Mouse (Mus musculus) thymus, adult 2 months (tissue): ENCODE results near the gene Fam207a. TPM values are rescaled to one million over a fixed set of nuclear protein-coding genes. Genes with fewer than 3 reads are reported as not detected.

Source experiments
- DNase-seq: peaks from one replicate; pipeline ENCODE4 v3.0.0; 2021
- H3K27ac ChIP-seq: fragments of 200-500 bp; 2 replicates; pipeline ENCODE4 v1.5.1; 2012; ENCODE audit warnings: low read length, control low read depth; ENCODE audit not compliant: control insufficient read depth, insufficient read depth
- H3K27me3 ChIP-seq: fragments of 200-500 bp; 2 replicates; pipeline ENCODE4 v1.6.1; 2012; ENCODE audit warnings: mild to moderate bottlenecking, low read length, moderate library complexity, mixed read lengths; ENCODE audit not compliant: control insufficient read depth, insufficient read depth
- H3K36me3 ChIP-seq: fragments of 200-500 bp; 2 replicates; pipeline ENCODE4 v1.6.1; 2012; ENCODE audit warnings: mild to moderate bottlenecking, low read length, moderate library complexity; ENCODE audit not compliant: control insufficient read depth, insufficient read depth
- H3K4me1 ChIP-seq: fragments of 200-500 bp; replicated peaks from 2 replicates; pipeline ENCODE4 v1.6.1; 2012; ENCODE audit warnings: low read length; ENCODE audit not compliant: control insufficient read depth, insufficient read depth
- H3K4me3 ChIP-seq: fragments of 200-500 bp; 2 replicates; pipeline ENCODE4 v1.5.1; 2012; ENCODE audit warnings: mild to moderate bottlenecking, low read length, control low read depth, moderate library complexity; ENCODE audit not compliant: control insufficient read depth, insufficient read depth
- CTCF ChIP-seq: fragments of 200-500 bp; IDR thresholded peaks from 2 replicates; pipeline ENCODE4 v1.5.1; 2012; ENCODE audit warnings: mild to moderate bottlenecking, control low read depth, low read length, moderate library complexity, borderline replicate concordance; ENCODE audit not compliant: control insufficient read depth, poor library complexity, insufficient read depth; ENCODE audit errors: extremely low read depth
- POLR2A ChIP-seq: fragments of 200-500 bp; IDR thresholded peaks from 2 replicates; pipeline ENCODE4 v1.6.1; 2012; ENCODE audit warnings: mild to moderate bottlenecking, low read length, control low read depth, moderate library complexity; ENCODE audit not compliant: control insufficient read depth, poor library complexity, insufficient read depth; ENCODE audit errors: extremely low read depth
- WGBS: fragments of 180-500 bp; shearing (Covaris S2); methylation state at CpG from one replicate; pipeline ENCODE4 v1.1.7; 2018; 5-methylcytosine and 5-hydroxymethylcytosine counted together
- polyA plus RNA-seq: library from polyadenylated mRNA; depleted of rRNA; stranded (reverse); fragments of >200 nt; gene quantifications from 2 replicates; pipeline ENCODE4 v1.2.3, GENCODE M21; 2012; rRNA removed

The Fam207a gene
- polyA plus RNA-seq, 1 experiment, result 52.4 TPM

DNA sequence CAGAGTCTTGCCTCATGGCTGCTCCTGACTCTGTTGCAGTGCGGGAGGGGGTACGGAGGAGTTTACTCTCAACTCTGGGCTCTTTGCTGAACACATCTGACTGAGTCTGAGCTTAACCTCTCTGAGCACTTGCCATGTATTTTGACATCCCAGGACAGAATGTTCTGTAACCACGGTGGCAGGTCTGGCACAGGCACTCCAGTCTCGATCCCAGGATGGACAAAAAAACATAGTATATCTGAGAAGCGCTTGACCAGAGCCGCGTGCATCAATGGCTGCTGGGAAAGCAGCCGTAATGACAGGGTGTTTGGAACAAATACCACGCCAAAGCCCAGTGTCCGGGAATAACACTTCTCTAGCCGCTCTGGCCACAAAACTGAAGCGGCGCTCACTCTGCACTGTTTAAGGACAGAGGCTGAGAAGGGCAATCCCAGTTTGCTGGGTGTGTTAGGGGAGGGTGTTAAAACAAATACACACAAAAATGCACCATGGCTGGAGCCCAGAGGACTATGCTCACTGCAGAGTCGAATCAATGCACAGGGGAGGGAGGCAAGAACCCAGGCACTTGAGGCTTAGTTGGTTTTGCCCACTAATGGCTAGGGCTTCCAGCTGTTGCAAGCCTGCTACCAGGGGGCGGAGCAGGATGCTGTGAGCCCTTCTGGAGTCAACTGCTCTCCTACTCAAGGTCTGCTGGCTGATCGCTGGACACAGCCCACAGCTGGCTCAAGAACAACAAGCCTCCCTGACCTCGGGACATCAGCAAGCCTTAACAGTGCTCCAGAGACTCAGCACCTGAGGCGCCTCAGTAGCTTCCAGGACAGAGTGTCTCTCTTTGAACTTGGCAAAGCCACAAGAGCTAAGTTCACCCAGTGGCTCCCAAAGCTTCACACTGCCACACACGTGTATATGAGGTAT is 74.5 kb downstream of the Fam207a start:
- no peaks in the 10 kb centered on the region for H3K36me3 ChIP-seq
- no peak overlapping the region for H3K27ac ChIP-seq
- no peaks in the 10 kb centered on the region for H3K27me3 ChIP-seq
- WGBS, result 70% methylated on average over 19 of the region's 19 CpGs
- no peak overlapping the region for H3K4me3 ChIP-seq
- H3K4me1 ChIP-seq, result no peaks in the 10 kb centered on the region
- no peak for DNase-seq
- no peak for TF ChIP-seq CTCF
- TF ChIP-seq POLR2A, result no peak

DNA sequence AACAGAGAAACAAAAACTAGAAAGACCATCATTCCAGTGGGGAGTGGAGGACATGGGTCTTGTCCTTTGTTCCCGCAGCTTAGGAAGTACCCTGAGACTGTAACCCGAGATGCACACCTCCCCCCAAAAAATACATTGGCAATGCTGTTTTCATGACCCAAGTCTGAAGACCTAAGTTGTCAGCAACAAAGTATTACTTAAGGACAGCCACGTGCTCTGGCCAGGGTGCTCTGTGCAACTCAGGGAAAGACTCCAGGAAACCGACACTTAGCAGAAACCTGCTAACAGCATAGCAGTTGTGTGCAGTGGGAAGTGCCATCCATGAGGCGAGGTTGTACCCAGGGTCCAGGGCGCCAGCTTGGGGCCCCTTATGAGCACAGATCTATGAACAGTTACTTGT is 75.3 kb downstream of the Fam207a start:
- Histone ChIP-seq H3K27me3 (no peaks in the 10 kb centered on the region), H3K4me1 (no peaks in the 10 kb centered on the region), H3K36me3 (no peaks in the 10 kb centered on the region), H3K4me3 (no peak overlapping the region), H3K27ac (no peak overlapping the region)
- no peak for TF ChIP-seq CTCF
- no peak for TF ChIP-seq POLR2A
- DNase-seq, result no peak
- WGBS, result 49% methylated on average over 6 of the region's 6 CpGs

DNA sequence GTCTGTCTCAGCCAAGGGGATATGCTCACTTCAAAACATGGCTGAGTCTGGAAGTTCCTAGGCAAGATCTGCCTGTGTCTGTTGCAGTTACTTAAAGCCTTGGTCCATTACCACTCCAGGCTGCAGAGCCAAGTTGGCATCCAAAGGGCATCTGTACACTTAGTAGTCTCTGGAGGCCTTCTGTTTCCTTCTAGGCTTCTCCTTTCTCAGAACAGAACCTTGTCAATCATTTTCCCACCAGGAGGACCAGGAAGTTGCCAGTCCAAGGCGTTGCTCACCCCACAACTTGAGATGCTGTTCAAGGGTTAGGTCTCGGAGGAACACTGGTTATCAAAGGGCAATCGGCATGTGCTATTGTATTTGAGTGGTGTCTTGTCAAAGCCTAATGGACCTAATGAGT is 76.6 kb downstream of the Fam207a start:
- H3K27me3 ChIP-seq, result no peaks in the 10 kb centered on the region
- H3K4me3 ChIP-seq, result no peak overlapping the region
- H3K36me3 ChIP-seq, result no peaks in the 10 kb centered on the region
- TF ChIP-seq CTCF (no peak), POLR2A (no peak)
- WGBS, result 87% methylated on average over 3 of the region's 3 CpGs
- no peaks in the 10 kb centered on the region for H3K4me1 ChIP-seq
- H3K27ac ChIP-seq, result no peak overlapping the region
- no peak for DNase-seq

DNA sequence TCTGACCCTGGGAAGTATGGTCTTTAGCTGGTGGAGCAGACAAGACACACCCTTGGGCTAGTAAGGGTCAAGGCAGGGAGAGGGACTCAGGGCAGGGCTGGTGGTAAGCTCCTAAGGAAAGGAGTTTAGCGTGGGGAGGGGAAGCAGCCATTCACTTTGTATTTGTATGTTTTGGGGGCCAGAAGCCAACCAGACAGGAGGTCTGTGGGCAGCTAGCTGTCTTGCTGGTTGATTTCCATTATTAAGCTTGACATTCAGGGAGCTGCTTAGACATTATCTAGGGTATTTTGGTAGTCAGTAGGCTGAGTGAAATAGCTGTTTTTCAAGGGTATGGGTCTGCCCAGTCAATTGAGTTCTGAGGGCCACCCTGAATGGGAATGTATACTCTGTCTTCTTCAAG is 77.6 kb downstream of the Fam207a start:
- TF ChIP-seq POLR2A, result no peak
- TF ChIP-seq CTCF, result no peak
- no peak overlapping the region for H3K27ac ChIP-seq
- 79% methylated on average over 1 of the region's 1 CpGs for WGBS
- no peaks in the 10 kb centered on the region for H3K4me1 ChIP-seq
- no peaks in the 10 kb centered on the region for H3K27me3 ChIP-seq
- DNase-seq, result no peak
- no peak overlapping the region for H3K4me3 ChIP-seq
- no peaks in the 10 kb centered on the region for H3K36me3 ChIP-seq

Other genes starting within 250 kb of the Fam207a start
- 4.2 and 5.5 TPM in 2 replicates for gene Adarb1, start 97.5 kb downstream of the Fam207a start, polyA plus RNA-seq
- gene Itgb2, start 14.5 kb upstream of the Fam207a start, polyA plus RNA-seq, result 304 and 334 TPM in 2 replicates
- gene Pttg1ip, start 65.9 kb upstream of the Fam207a start, polyA plus RNA-seq, result 103 and 129 TPM in 2 replicates
- 236 and 248 TPM in 2 replicates for gene Sumo3, start 90.3 kb upstream of the Fam207a start, polyA plus RNA-seq
- gene Gm49325, start 90.4 kb upstream of the Fam207a start, polyA plus RNA-seq, result not detected in 2 replicates
- gene Ube2g2, start 106.5 kb upstream of the Fam207a start, polyA plus RNA-seq, result 52.0 and 52.6 TPM in 2 replicates
- 0.97 and 1.3 TPM in 2 replicates for gene Tspear, start 170.8 kb upstream of the Fam207a start, polyA plus RNA-seq
- gene Gm19402, start 175.0 kb upstream of the Fam207a start, polyA plus RNA-seq, result not detected in 2 replicates
- not detected in 2 replicates for gene Gm9508, start 181.4 kb upstream of the Fam207a start, polyA plus RNA-seq
- not detected in 2 replicates for gene Gm10272, start 190.8 kb upstream of the Fam207a start, polyA plus RNA-seq
- not detected in 2 replicates for gene Gm10024, start 195.7 kb upstream of the Fam207a start, polyA plus RNA-seq
- not detected in 2 replicates for gene Gm10142, start 200.0 kb upstream of the Fam207a start, polyA plus RNA-seq
- 0.23 TPM in 1 of 2 replicates, not detected in the other for gene Krtap12-1, start 204.8 kb upstream of the Fam207a start, polyA plus RNA-seq
- not detected in 2 replicates for gene Gm10100, start 210.7 kb upstream of the Fam207a start, polyA plus RNA-seq
- not detected in 2 replicates for gene Gm18596, start 226.9 kb upstream of the Fam207a start, polyA plus RNA-seq
- not detected in 2 replicates for gene Gm9736, start 235.6 kb upstream of the Fam207a start, polyA plus RNA-seq
- gene Gm3233, start 243.9 kb upstream of the Fam207a start, polyA plus RNA-seq, result not detected in 2 replicates